Comparison of ENCODE assay signal across 20 mouse cellular contexts in the genomic region with DNA sequence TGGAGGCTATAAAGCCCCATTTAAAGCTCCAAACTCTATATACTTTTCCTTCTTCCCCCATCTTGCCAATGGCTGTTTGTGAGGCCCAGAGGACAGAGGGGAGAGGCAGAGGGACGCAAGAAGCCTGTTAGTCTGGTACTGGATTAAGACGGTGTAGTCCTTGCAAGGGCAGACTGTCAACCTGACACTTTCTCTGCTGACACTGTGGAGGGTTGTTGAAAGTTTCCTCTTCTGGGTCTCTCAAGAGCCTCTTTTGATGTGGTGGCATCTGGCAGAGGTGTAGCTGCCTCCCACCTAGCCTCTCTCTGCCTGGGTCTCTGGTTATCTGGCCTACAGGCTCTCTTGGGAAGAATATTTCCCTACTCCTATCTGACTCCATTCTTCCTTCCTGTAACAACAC. TPM values are rescaled to one million over a fixed set of nuclear protein-coding genes. Genes with fewer than 3 reads are reported as not detected.
DNase-seq lines count a peak whose midpoint lies in the region; ATAC-seq lines count a peak whose summit lies in the region.
"Had no signal": no experiment of that assay in that cellular context is flagged by ENCODE, and none has a peak within 500 bp of the region (broad histone marks: within the 10 kb centered on the region; RNA-seq: fewer than 3 reads in every experiment).

No protein-coding gene starts in this region.

- no peaks in the 10 kb centered on the region for H3K27me3 ChIP-seq in heart, embryonic 16.5 days (ENCODE audit: control insufficient read depth, insufficient read depth, low read length)
- H3K27me3 ChIP-seq in midbrain, embryonic 10.5 days (ENCODE audit: low read depth, poor library complexity, severe bottlenecking), result no peaks in the 10 kb centered on the region
- H3K27me3 ChIP-seq: embryonic facial prominence, embryonic 12.5 days; limb, embryonic 15.5 days; stomach, embryonic 15.5 days had no signal

- no peaks in the 10 kb centered on the region for H3K9me3 ChIP-seq in heart, embryonic 16.5 days (replicated peaks; ENCODE audit: control insufficient read depth, low read length)
- H3K9me3 ChIP-seq in midbrain, embryonic 10.5 days (replicated peaks), result no peaks in the 10 kb centered on the region
- H3K9me3 ChIP-seq: embryonic facial prominence, embryonic 12.5 days; hindbrain, embryonic 10.5 days; limb, embryonic 15.5 days; stomach, embryonic 15.5 days had no signal

- no peak for DNase-seq in heart, postnatal 25 days (ENCODE audit: low spot score)
- peak; percentile 87 for DNase-seq in naive thymus-derived CD4-positive, alpha-beta T cell, adult 2 months (ENCODE audit: low read depth)
- DNase-seq in thymus, postnatal 25 days, result peak; percentile 79
- DNase-seq in midbrain, embryonic 10.5 days (ENCODE audit: low spot score), result no peak
- no peak for DNase-seq in adrenal gland, postnatal 4 days (ENCODE audit: low spot score in 2 of 2)
- no peak for DNase-seq in adrenal gland, adult 8-10 months
- DNase-seq: cerebellum, adult 8-10 months; gastrocnemius, postnatal 14 days; heart, adult 18-20 months; kidney, adult 2 months; kidney, postnatal 10 days had no signal

- no peak overlapping the region for H3K4me3 ChIP-seq in heart, embryonic 16.5 days (ENCODE audit: low read length)
- no peak overlapping the region for H3K4me3 ChIP-seq in midbrain, embryonic 10.5 days
- H3K4me3 ChIP-seq: embryonic facial prominence, embryonic 12.5 days; erythroblast, embryonic 14.5 days; hindbrain, embryonic 10.5 days; limb, embryonic 15.5 days; stomach, embryonic 15.5 days had no signal

- no peak overlapping the region for H3K4me2 ChIP-seq in heart, embryonic 16.5 days (ENCODE audit: low read depth, low read length)
- H3K4me2 ChIP-seq: embryonic facial prominence, embryonic 12.5 days; limb, embryonic 15.5 days; midbrain, embryonic 11.5 days; stomach, embryonic 15.5 days had no signal

- ATAC-seq in heart, embryonic 16.5 days (replicated peaks; ENCODE audit: extremely low read depth, insufficient read depth, low FRiP score), result peak; percentile 67
- ATAC-seq in CD4-positive, CD25-positive, alpha-beta regulatory T cell, adult 4 months, result peak; percentile 70
- ATAC-seq: forebrain, embryonic 14.5 days had no signal

- 32% methylated on average over 2 of the region's 2 CpGs for WGBS in heart, embryonic 16.5 days
- WGBS in midbrain, embryonic 10.5 days, result 92% methylated on average over 2 of the region's 2 CpGs

- intact Hi-C loops in heart, postnatal 25 days (cut with DNase I), result no loop called here

- peak overlapping the region; percentile 61 for H3K27ac ChIP-seq in heart, embryonic 16.5 days (ENCODE audit: low read length)
- no peak overlapping the region for H3K27ac ChIP-seq in midbrain, embryonic 10.5 days (replicated peaks)
- H3K27ac ChIP-seq: embryonic facial prominence, embryonic 12.5 days; hindbrain, embryonic 10.5 days; limb, embryonic 15.5 days; stomach, embryonic 15.5 days had no signal

- no peaks in the 10 kb centered on the region for H3K4me1 ChIP-seq in heart, embryonic 16.5 days (ENCODE audit: control insufficient read depth, insufficient read depth, low read length)
- peaks cover 12% of the 10 kb centered on the region for H3K4me1 ChIP-seq in midbrain, embryonic 10.5 days
- H3K4me1 ChIP-seq: embryonic facial prominence, embryonic 12.5 days; limb, embryonic 15.5 days; stomach, embryonic 15.5 days had no signal

- no peaks in the 10 kb centered on the region for H3K36me3 ChIP-seq in heart, embryonic 16.5 days (ENCODE audit: control insufficient read depth, insufficient read depth)
- H3K36me3 ChIP-seq in midbrain, embryonic 10.5 days, result no peaks in the 10 kb centered on the region
- H3K36me3 ChIP-seq: embryonic facial prominence, embryonic 12.5 days; hindbrain, embryonic 10.5 days; limb, embryonic 15.5 days; stomach, embryonic 15.5 days had no signal

- H3K9ac ChIP-seq in heart, embryonic 16.5 days (ENCODE audit: low read length), result no peak overlapping the region
- H3K9ac ChIP-seq: embryonic facial prominence, embryonic 12.5 days; limb, embryonic 15.5 days; stomach, embryonic 15.5 days had no signal

RNA-seq across cellular contexts. Expression of a gene that starts 46.1 kb away (rescaled TPM):
- polyA plus RNA-seq in heart, embryonic 16.5 days (2015; fragmentation: Nextera tagmentation; extraction: Ambion mirVana), result 14.0 and 34.0 TPM in 2 replicates
- 10 to 100 TPM; 24.0 to 24.5 TPM for total RNA-seq in heart, postnatal 25 days (2021)
- 10 to 100 TPM; 49.5 to 77.2 TPM for polyA plus RNA-seq in CD4-positive, CD25-positive, alpha-beta regulatory T cell, adult 4 months (2017; shearing (Covaris generic))
- polyA plus RNA-seq in midbrain, embryonic 10.5 days (2016; fragmentation: Nextera tagmentation; extraction: Ambion mirVana), result 21.6 and 23.1 TPM in 2 replicates
- 10 to 100 TPM; 29.3 to 36.0 TPM for total RNA-seq in adrenal gland, postnatal 4 days (2021)
- total RNA-seq in adrenal gland, adult 8-10 months (2022), result 10 to 100 TPM; 27.1 to 31.6 (median 28.1) TPM

Comparison
In these comparisons a context has a peak if more than half of its experiments do, and no peak if none do; other contexts are left out.
1. DNase-seq: peak in naive thymus-derived CD4-positive, alpha-beta T cell, adult 2 months (single experiment) and thymus, postnatal 25 days (single experiment); none in heart, postnatal 25 days (single experiment), midbrain, embryonic 10.5 days (single experiment), adrenal gland, postnatal 4 days (0 of 2) and adrenal gland, adult 8-10 months (single experiment).